Mouse (Mus musculus) cerebellum, adult 2 months (tissue): Measurements from ENCODE around the gene 4930519G04Rik.

ENCODE experiments used
- CTCF ChIP-seq: fragments of 200-500 bp; IDR thresholded peaks from 2 replicates; pipeline ENCODE4 v1.5.1; 2011; ENCODE audit warnings: low read depth, mild to moderate bottlenecking, control low read depth, low read length, moderate library complexity, borderline replicate concordance; ENCODE audit not compliant: insufficient read depth
- POLR2A ChIP-seq: fragments of 200-500 bp; IDR thresholded peaks from 2 replicates; pipeline ENCODE4 v1.6.1; 2011; ENCODE audit warnings: low read length, control low read depth, borderline replicate concordance; ENCODE audit not compliant: insufficient read depth

DNA sequence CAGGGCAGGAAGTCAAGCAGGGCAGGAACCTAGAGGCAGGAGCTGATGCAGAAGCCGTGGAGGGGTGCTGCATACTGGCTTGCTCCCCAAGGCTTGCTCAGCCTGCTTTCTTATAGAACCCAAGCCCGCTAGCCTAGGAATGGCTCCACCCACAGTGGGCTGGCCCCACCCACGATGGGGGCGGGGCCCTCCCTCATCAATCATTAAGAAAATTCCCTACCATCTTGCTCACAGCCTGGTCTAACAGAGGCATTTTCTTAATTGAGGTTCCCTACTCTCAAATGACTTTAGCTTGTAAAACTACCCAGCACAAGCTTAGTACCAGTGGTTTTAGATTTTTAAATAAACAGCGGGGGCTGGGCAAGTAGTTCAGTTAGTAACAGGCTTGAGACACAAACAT, 78.2 kb downstream of the 4930519G04Rik start:
- TF ChIP-seq POLR2A (no peak), CTCF (no peak)
